Mouse (Mus musculus): ENCODE data around the gene Vwc2. TPM values are rescaled to one million over a fixed set of nuclear protein-coding genes. Genes with fewer than 3 reads are reported as not detected.

Gene Vwc2
- total RNA-seq (2014; fragmentation: Nextera tagmentation) (not detected in 2 replicates), total RNA-seq (2017) (0.04 TPM in 1 of 2 replicates, not detected in the other)

DNA sequence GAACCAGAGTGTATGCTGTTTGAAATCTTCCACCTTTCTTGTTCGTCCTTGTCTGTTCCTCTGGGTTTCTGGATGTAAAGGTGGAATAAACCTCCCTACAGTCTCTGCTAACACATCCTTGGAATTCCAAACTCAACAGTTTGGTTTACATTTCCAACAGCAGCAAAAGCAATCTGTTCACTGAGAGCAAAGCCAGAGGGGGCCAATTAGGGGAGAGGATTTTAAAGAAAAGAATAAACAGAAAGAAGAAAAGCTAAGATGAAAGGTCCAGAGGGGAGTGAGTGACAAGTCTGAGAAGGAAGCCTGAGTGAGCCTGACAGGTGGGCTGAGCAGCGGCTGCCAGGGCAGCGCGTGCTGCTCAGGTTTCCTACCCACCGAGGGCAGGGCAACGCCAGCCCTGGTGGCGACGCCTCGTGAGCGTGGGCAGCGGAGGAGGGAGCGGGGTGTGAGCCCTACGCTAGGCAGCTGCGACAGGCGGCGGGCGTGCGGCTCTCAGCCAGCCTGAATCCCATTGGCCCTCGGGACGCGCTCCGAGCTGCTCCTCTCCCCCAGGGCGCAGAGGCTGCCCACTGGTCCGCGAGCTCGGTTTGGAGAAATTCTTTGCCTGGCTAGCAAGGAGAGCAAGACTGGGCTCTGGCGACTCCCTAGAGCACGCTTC, at the start of gene Vwc2:
Gene Vwc2, plus strand, starts transcription at position 648 of the 658 bp plus-strand sequence.
- peak; percentile 42 for ATAC-seq (replicated peaks; ENCODE audit: poor library complexity, severe bottlenecking)

DNA sequence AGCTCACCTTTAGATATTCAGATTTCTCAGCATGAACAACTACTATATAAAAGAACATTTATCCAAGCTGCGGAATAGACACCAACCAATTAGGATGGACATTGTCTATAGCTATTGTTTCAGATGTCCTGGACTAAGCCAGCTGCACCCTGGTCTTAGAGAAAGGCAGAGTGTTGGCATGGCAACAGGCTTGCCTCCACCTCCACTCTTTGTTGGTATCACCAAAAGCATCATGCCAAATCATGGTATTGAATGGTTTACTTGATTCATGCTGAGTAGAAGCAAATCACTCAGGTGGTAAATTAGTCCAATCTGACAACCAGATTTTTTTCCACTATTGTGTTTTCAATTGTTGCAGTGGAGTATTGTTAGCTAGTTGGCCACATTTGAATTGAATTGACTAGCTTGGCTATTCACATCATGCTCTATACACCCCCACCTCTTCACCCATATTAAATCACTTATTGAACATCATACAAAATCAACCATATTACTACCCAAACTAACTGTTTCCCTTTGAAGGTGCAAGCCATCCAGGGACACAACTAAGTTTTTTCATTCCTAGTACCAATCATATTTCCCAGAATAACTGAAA, 25.8 kb upstream of the Vwc2 start:
- ATAC-seq (replicated peaks; ENCODE audit: poor library complexity, severe bottlenecking), result no peak

DNA sequence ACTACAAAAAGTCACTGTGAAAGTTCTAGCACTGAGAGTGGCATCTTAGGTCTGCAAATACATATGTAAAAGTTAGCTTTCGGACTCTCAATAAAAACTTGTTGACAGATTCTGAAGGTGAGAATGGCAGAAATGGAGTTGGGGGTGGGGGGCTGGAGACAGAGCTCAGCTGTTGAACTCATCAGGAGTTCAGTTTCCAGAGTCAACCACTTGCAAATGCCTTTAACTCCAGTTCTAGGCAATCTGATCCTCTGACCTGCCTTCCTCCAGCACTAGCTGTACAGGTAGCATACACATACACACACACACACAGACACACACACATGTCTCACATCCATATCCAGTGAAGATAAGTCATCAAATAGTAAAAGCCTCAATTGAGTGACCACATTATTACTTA, 16.4 kb upstream of the Vwc2 start:
- no peak for ATAC-seq (replicated peaks; ENCODE audit: poor library complexity, severe bottlenecking)

DNA sequence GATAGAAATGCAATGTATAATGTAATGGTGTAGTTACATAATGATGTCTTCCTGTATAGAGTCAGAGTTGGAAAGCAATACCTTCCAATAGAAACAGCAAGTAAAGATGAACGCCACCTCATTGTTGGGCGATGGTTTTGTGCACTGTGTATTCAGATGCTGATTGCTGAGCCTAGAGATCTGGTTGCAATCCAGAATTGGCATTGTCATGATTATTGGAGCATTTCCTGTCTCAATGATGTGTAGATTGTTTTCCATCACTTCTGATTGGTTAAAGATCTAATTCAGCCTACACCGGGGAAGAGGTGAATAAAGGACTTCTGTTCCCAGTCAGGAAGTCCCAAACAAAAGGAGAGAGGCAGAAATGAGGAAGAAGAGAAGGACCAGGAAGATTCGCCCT, 15.7 kb upstream of the Vwc2 start:
- ATAC-seq (replicated peaks; ENCODE audit: poor library complexity, severe bottlenecking), result no peak

DNA sequence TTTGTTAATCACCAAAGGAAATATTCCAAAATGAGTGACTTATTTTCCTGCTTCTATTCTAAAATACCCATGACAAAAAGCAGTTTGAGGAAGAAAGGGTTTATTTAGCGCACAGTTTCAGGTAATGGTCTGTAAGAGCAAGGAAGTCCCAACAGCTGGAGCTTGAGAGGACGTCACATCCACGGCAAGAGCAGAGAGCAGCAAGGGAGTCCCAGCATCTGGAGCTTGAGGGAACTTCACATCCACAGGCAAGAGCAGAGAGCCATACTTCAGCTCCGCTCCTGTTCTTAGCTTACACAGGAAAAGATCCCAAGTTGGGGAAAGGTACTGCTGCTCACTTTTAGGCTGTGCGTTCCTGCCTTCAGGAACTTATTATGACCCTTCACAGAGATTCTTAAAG, 15.0 kb upstream of the Vwc2 start:
- no peak for ATAC-seq (replicated peaks; ENCODE audit: poor library complexity, severe bottlenecking)

DNA sequence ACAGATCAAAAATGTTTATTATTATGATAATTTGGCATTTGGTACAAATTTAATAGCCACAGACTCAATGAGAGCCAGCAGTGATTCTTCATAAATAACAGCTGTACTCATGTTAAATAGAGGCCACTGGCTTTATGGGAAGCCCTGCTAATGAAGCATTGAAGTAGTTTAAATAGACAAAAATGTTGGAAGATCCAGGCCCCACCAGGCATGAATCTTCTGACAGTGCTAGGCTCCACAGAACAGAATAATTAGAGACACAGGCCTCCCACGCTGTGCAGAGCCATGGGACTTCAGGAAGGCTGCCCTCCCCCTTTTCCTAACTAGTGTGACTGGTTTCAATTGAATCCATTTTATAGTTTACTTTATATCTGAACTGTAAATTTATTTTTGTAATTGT, 11.8 kb upstream of the Vwc2 start:
- ATAC-seq (replicated peaks; ENCODE audit: poor library complexity, severe bottlenecking), result no peak

DNA sequence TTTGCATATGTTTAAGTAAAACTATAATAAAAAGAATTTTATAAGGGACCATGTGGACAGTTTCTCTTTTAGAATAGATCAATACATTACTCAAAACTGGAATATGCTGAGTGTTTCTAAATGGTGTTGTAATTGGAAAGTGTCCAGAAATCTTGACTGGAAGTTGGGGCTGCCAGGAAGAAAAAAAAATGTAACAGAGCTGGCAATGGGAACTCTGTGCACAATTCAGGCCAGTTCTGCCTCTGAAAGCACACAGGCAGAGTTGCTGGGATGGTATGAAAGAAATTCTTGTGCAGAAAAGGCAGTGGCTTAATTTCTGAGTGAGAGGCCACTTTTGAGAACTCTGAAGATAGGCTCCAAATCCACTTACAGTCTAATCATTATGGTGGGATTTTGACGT, 11.4 kb upstream of the Vwc2 start:
- no peak for ATAC-seq (replicated peaks; ENCODE audit: poor library complexity, severe bottlenecking)

DNA sequence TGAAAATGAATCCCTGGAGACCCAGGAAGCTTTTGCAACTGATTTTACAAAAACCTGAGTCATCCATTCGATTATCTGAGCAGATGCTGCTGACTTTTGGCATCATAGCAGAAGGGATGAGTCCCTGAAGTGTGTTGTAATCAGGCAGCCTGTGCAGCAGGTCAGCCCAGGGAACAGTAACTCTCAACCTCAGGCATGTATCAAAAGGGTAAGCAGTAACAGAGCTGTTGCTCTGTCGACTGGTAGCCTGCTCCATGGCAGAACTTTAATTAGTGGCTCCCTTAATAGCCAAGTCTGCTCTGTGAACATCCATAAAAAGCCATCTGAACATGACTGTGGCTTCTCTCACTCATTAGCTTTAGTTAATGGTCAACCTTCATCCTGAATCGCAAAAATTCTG, 5.1 kb upstream of the Vwc2 start:
- no peak for ATAC-seq (replicated peaks; ENCODE audit: poor library complexity, severe bottlenecking)

DNA sequence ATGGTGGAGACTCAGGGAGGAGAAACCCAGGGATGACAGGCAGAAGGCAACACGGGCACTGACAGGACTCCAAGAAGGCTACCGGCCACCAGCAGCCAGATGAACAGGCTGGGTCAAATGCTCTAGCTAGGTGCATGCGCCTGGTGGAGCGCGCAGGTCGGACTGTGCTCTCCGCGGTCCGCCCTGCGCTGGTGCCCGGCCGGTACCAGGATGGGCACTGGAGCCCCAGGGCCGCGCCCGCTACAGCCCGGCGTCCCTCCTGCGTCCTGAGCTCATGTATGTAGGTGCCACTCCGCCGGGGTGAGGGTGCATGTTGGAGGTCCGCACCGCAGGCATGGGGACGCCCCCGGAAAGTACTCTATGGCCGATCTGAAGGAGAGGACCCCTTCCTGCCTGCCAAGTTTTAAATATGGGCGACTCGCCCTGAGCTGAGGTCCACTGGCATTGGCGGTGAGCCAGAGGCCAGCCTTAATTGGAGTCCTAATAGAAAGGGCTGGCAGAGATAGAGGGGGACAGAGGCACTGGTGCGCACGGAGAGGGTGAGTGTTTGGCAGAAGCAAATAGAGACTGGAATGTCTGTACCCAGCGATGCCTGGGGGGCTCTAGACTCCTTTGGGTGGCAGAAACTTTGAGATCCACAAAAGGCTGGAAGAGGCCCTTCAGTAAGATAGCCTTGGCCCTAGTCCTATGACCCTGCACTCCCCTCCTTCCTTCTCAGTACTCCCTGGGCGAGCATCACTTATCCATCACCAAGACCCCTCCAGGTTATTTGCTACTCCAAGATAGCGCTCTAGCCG, 409 bp downstream of the Vwc2 start:
- peak; percentile 33 for ATAC-seq (replicated peaks; ENCODE audit: poor library complexity, severe bottlenecking)

DNA sequence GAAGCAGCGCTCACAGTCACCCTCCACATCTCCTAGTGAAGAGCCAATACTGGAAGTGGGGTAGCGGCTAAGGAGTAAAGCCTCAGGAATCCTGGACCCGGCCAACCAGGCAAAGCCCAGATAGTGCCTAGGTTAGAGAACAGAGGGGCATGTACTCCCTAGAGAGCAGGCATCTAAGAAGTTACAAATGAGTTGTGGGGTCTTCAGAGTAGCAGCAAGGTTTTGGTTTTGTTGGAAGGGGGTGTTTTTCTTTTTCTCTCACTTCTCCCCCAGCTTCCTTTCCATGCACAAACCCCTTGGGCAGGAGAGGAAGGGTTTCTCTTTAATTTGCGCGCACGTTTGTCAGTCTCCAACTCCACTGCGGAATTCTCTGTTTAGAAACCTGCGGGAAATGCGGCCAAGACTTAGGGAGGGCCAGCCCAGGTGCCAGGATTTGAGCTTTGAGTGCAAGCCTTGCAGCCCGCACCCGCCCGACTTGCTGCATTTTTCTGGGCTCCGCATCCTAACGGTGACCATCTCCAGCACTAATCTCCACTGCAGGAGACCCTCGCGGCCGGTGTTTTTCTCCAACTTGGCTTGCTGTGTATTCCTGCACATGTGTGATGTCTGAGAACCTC, 1.1 kb downstream of the Vwc2 start:
- ATAC-seq (replicated peaks; ENCODE audit: poor library complexity, severe bottlenecking), result no peak

DNA sequence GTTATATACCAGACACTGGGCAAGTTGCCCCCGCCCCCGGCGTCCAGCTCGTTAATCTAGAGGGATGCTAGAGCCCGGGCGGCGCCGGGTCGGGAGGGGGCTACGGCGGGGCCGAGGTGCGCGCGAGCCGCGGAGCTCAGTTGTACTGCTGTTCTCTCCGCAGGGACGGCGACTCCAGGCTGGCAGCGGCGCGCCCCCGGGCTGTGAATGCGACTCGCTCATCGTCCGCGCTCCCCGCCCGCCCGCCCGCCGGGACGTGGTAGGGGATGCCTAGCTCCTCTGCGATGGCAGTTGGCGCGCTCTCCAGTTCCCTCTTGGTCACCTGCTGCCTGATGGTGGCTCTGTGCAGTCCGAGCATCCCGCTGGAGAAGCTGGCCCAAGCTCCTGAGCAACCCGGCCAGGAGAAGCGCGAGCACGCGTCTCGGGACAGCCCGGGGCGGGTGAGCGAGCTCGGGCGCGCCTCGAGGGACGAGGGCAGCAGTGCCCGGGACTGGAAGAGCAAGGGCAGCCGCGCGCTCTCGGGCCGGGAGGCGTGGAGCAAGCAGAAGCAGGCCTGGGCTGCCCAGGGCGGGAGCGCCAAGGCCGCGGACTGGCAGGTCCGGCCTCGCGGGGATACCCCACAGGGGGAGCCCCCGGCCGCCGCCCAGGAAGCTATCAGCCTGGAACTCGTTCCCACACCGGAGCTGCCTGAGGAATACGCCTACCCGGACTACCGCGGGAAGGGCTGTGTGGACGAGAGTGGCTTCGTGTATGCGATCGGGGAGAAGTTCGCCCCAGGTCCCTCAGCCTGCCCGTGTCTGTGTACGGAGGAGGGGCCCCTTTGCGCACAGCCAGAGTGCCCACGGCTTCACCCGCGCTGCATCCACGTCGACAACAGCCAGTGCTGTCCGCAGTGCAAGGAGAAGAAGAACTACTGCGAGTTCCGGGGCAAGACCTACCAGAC, 1.9 kb downstream of the Vwc2 start:
- ATAC-seq (replicated peaks; ENCODE audit: poor library complexity, severe bottlenecking), result peak; percentile 41

DNA sequence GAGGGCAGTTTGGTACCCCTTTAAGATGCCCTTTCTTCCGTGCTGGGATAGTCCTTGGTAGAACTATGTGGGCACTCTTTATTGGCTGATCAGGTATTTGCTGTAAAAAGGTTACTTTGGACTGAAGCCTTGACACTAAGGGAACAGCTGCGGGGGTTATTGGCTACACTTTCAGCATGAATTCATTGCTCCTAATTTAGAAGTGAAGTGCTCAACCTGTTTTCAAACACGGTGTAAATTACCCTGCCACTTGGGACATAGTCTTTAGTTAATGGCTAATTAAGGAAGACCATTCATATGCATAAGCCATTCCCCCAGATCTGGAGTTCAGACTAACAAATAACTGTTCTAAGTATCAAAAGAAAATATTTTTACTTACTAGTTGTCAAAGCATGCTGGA, 2.7 kb downstream of the Vwc2 start:
- no peak for ATAC-seq (replicated peaks; ENCODE audit: poor library complexity, severe bottlenecking)

DNA sequence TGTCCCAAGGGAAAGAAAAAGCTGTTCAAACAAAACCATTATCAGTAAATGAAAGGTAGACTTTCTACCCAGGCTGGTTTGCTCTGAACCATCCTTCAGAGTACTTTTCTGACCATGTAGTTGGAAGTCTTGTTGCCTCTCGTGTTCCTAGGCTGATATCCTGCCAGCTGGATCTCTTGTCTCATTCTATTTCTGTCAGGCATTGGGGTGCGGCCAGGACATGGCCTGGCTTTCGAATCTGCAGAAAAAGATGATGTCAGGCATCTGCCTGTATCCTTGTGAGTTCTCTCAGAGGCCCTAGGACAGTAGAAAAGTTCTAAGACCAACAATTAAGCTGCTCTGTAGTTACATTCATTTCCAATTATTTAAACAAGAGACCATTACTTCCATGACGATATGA, 8.8 kb downstream of the Vwc2 start:
- ATAC-seq (replicated peaks; ENCODE audit: poor library complexity, severe bottlenecking), result no peak

DNA sequence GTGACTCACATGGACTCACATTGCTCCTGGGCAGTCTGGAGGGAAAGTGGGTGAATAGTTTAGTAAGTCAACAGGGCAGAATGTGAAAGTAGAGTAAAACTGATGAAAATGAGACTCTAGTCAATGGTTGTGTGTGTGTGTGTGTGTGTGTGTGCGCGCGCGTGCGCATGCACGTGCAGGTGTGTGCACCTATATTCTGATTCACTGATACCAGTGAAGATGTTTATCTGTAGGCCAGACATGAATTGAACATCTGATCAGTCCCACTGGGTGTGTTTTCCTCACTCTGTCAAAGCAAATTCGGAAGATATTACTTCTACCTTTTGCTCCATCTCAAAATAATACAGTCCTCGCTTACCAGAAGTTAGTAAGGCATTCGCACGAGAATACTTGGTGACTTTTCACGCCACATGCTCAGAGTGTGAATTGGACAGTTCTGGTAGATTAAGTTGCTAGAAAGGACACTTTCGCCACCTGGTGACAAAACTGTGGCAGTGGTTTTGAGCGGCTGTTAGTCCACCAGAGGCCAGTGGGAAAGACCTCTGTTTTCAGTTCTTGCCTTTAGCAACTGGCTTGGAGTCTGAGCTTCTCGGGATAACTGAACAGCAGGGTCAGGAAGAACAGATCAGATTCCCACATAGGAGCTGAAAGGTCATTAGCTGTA, 17.5 kb downstream of the Vwc2 start:
- no peak; the same call in 1 of the 2 replicates for ATAC-seq (replicated peaks; ENCODE audit: poor library complexity, severe bottlenecking)

DNA sequence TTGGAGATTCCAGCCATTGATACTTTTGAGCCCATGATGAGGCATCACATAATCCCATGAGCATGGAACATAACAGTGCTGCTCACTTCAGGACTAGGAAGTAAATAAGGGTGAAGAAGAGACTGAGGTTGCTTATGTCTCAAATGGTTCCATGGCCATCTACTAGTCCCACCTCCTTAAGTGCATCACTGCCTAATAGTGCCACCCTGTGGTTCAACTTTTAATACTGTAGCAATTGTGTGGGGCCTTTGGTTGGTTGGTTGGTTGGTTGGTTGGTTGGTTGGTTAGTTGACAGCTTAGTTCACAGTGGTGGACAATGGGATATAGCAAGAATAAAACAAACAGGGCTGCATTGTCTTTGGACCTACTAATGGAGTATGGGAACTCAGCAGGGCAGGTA, 26.6 kb downstream of the Vwc2 start:
- ATAC-seq (replicated peaks; ENCODE audit: poor library complexity, severe bottlenecking), result no peak

DNA sequence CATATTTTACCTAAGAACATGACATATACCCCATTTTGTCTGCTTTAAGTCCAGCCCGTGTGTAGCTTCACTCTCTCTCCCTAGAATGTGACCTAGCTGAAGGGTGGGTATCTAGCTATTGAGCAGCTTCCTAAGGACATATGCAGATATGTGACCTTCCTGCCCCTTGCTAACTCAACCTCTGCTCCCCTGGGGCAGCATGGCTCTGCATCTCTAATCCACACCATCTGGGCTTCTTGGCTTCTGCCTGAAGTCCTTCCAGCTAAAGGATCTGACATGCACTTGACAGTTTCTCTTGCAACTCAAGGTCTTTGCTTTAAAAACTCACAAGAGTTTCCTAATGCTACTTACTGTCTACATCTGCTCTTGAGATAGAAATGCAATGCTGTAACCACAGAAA, 38.7 kb downstream of the Vwc2 start:
- no peak for ATAC-seq (replicated peaks; ENCODE audit: poor library complexity, severe bottlenecking)

DNA sequence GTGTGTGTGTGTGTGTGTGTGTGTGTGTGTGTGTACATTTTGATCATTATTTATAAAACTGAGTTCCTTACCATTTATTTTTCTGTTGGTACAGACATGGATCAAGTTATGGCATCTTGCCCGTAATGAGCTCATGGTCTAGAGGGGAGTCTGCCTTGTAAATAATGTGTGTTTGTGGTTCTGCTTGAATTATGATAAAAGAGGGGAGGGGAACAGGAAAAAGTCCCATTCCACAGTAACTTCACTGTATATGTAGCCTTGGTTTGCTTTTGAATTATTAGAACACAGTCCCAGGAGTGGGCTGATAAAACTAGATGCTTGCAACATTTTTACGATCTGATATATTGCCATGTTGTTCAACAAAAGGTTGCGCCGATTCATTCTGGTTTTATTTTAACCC, 57.4 kb downstream of the Vwc2 start:
- ATAC-seq (replicated peaks; ENCODE audit: poor library complexity, severe bottlenecking), result no peak

DNA sequence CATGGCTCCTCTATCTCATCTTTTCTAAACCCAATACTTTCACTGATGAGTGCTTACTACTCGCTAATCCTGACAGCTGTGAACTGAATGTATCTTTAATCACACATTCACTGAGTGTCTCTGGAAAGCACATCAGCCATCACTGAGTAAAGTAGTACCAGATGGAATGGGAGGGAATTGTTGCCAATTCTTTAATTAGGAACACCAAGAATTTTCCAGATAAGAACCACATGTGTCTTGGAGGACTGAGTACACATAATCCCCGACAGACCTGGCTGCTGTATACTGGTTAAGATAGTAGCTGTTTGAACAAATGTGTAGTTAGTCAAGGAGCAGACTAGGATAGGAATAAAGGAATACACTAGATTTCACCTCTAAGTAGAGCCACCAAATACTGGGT, 61.2 kb downstream of the Vwc2 start:
- no peak for ATAC-seq (replicated peaks; ENCODE audit: poor library complexity, severe bottlenecking)

DNA sequence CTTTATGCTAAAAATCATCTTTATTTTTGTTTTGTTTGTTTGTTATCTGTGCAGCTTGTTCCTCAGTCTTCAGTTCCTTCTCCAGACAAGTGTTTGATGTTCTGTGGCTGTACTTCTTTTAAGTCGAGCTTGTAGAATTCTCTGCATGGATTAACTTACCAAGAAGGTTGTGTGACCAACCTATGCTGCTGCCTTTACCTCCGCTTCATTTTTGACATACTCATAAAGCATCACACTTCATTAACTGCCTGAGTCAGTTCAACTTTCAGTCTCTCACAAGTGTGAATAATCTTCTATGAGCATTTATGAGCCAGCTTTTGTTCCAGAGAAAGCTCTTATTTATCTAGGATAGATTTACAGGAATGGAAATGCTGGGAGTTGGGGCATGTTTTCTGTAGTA, 68.7 kb downstream of the Vwc2 start:
- no peak for ATAC-seq (replicated peaks; ENCODE audit: poor library complexity, severe bottlenecking)

DNA sequence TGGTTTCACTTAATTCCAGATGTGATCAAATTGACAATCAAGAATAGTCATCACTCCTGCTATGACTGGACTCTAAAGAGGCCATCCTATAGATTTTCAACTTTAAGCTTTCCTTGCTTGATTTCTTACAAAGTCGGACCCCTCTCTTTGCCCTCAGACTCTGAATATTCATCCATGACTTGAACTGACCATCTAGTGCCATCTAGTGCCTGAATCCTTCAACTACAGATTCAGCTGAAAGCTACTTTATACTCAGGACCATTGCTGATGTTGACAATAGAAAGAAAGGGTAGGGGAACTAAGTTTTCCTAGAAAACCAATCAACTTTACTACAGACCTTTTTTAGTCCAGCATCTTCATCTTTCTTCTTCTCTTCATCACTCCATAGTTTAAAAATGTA, 109.1 kb downstream of the Vwc2 start:
- peak; percentile 70; the same call in 1 of the 2 replicates for ATAC-seq (replicated peaks; ENCODE audit: poor library complexity, severe bottlenecking)
